Mouse (Mus musculus): Measurements from ENCODE around the gene Cks2.

Gene Cks2

GRCm38 (mm10) chr13:51685290-51685966 is 40.4 kb downstream of the Cks2 start:
- DNase-seq: no peak

DNA sequence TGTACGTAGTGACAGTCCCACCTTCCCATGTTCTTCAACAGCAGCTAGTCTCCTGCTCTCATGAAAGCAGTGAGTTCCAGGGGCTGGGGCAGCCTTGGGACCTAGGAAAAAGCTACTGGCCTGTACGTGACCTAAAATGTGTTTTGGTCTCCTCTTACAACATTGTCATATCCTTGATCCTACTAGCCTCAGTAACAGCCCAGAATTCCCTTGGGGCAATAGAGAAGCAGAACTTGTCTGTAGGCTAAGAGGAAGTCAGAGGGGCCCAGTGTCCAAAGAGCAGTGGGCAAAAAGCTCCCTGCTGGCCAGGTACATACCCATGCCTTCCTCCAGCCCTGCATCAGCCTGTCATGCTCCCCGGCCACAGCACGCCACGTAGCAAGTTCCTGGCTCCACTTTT is 41.9 kb downstream of the Cks2 start:
- DNase-seq: no peak

GRCm38 (mm10) chr13:51688688-51689087 is 43.7 kb downstream of the Cks2 start:
- DNase-seq: no peak

GRCm38 (mm10) chr13:51696481-51696880 is 51.4 kb downstream of the Cks2 start:
- no peak for DNase-seq

GRCm38 (mm10) chr13:51697455-51697854 is 52.4 kb downstream of the Cks2 start:
- no peak for DNase-seq

GRCm38 (mm10) chr13:51697897-51698296 is 52.9 kb downstream of the Cks2 start:
- no peak for DNase-seq

DNA sequence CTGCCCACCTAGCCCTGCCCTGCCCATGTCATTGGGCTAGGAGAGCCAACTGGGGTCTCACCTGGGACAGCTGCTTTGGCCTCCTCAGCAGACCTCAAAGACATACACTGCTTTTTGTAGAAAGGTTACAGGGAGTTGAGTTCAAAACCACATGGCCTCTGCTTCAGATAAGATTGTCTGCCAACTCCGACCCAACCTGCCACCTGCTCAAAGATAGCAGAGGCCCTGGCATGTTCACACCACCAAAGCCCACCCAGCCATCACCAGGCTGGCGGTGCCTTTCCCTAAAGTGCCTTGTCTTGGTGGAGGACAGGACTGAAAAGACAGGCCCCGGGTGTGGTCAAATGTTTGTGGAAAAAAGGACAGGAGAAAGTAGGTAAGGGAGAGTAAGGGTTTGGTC is 53.3 kb downstream of the Cks2 start:
- DNase-seq: no peak
